Mouse (Mus musculus) MEL (cell line): ENCODE measurements around the gene Creb3. TPM values are rescaled to one million over a fixed set of nuclear protein-coding genes. Genes with fewer than 3 reads are reported as not detected.
A peak's percentile ranks its signal among the peaks of the same experiment; 100 is the strongest.

Experiments
- DNase-seq: peaks from one replicate; pipeline ENCODE4 v3.0.0; 2011; ENCODE audit warnings: low read depth, low spot score
- H3K27ac ChIP-seq: 2 replicates; pipeline ENCODE4 v1.5.1; 2012; ENCODE audit warnings: low read depth, mild to moderate bottlenecking, control low read depth, low read length, moderate library complexity; ENCODE audit not compliant: control insufficient read depth
- H3K27me3 ChIP-seq, 2 experiments: fragments of 150-350 bp in 1 of 2; sonication (generic) in 1 of 2; 2 replicates each; pipeline ENCODE4 v1.6.1; 2012; ENCODE audit warnings: low read length in 2 of 2, mild to moderate bottlenecking in 2 of 2, improper control_type of control experiment in 1 of 2, moderate library complexity in 1 of 2; ENCODE audit not compliant: insufficient read depth in 2 of 2, control insufficient read depth in 1 of 2
- H3K36me3 ChIP-seq, 2 experiments: 2 replicates each; pipeline ENCODE4 v1.6.1; 2012 to 2014; ENCODE audit warnings: low read length in 2 of 2, improper control_type of control experiment in 1 of 2, inconsistent platforms in 1 of 2, mild to moderate bottlenecking in 1 of 2; ENCODE audit not compliant: insufficient read depth in 2 of 2, control insufficient read depth in 1 of 2
- H3K4me1 ChIP-seq, 2 experiments: fragments of 150-350 bp in 1 of 2; sonication (generic) in 1 of 2; 2 replicates each; pipeline ENCODE4 v1.6.1; 2012; ENCODE audit warnings: low read length in 2 of 2, improper control_type of control experiment in 1 of 2, mild to moderate bottlenecking in 1 of 2; ENCODE audit not compliant: insufficient read depth in 2 of 2, control insufficient read depth in 1 of 2
- H3K4me3 ChIP-seq, 2 experiments: fragments of 150-350 bp in 1 of 2; sonication (generic) in 1 of 2; 2 replicates each; pipeline ENCODE4 v1.5.1; 2012; ENCODE audit warnings: low read depth in 2 of 2, low read length in 2 of 2, mild to moderate bottlenecking in 2 of 2, moderate library complexity in 2 of 2, control low read depth in 1 of 2, improper control_type of control experiment in 1 of 2; ENCODE audit not compliant: control insufficient read depth in 1 of 2, insufficient read depth in 1 of 2
- H3K79me2 ChIP-seq: 2 replicates; pipeline ENCODE4 v1.6.1; 2012; ENCODE audit warnings: mild to moderate bottlenecking, low read length, moderate library complexity; ENCODE audit not compliant: control insufficient read depth, poor library complexity, insufficient read depth
- H3K9ac ChIP-seq: 2 replicates; pipeline ENCODE4 v1.6.1; 2012; ENCODE audit warnings: low read depth, mild to moderate bottlenecking, control low read depth, low read length, moderate library complexity; ENCODE audit not compliant: control insufficient read depth, poor library complexity, severe bottlenecking
- H3K9me3 ChIP-seq: fragments of 150-350 bp; sonication (generic); replicated peaks from 2 replicates; pipeline ENCODE4 v1.6.1; 2012; ENCODE audit warnings: mild to moderate bottlenecking, low read length, improper control_type of control experiment, moderate library complexity; ENCODE audit not compliant: insufficient read depth
- CHD1 ChIP-seq: IDR thresholded peaks from 2 replicates; pipeline ENCODE4 v1.6.1; 2012; ENCODE audit warnings: low read depth, mild to moderate bottlenecking, inconsistent platforms, low read length, improper control_type of control experiment
- CHD2 ChIP-seq: IDR thresholded peaks from 2 replicates; pipeline ENCODE4 v1.6.1; 2011; ENCODE audit warnings: low read length, improper control_type of control experiment
- CTCF ChIP-seq, 3 experiments: IDR thresholded peaks in 2 of 3; conservative IDR thresholded peaks in 1 of 3; 2 replicates each; pipeline ENCODE4 v1.5.1; 2011 to 2012; ENCODE audit warnings: low read length in 3 of 3, low read depth in 2 of 3, mild to moderate bottlenecking in 2 of 3, improper control_type of control experiment in 1 of 3, inconsistent platforms in 1 of 3, mixed read lengths in 1 of 3, moderate library complexity in 1 of 3; ENCODE audit not compliant: control insufficient read depth in 1 of 3, insufficient read depth in 1 of 3, poor library complexity in 1 of 3, severe bottlenecking in 1 of 3
- EP300 ChIP-seq, 2 experiments: IDR thresholded peaks; 2 replicates each; pipeline ENCODE4 v1.6.1; 2011; ENCODE audit warnings: improper control_type of control experiment in 2 of 2, low read length in 2 of 2, low read depth in 1 of 2, mild to moderate bottlenecking in 1 of 2
- GABPA ChIP-seq: IDR thresholded peaks from 2 replicates; pipeline ENCODE4 v1.6.1; 2012; ENCODE audit warnings: low read depth, mild to moderate bottlenecking, inconsistent platforms, low read length, improper control_type of control experiment, moderate library complexity
- HCFC1 ChIP-seq: IDR thresholded peaks from 2 replicates; pipeline ENCODE4 v1.6.1; 2012; ENCODE audit warnings: low read depth, mild to moderate bottlenecking, inconsistent platforms, low read length, improper control_type of control experiment, moderate library complexity
- MAFK ChIP-seq: IDR thresholded peaks from 2 replicates; pipeline ENCODE4 v1.6.1; 2011; ENCODE audit warnings: low read depth, mild to moderate bottlenecking, low read length, improper control_type of control experiment, borderline replicate concordance
- MAX ChIP-seq: IDR thresholded peaks from 2 replicates; pipeline ENCODE4 v1.6.1; 2011; ENCODE audit warnings: low read length, improper control_type of control experiment
- MEF2A ChIP-seq: IDR thresholded peaks from 2 replicates; pipeline ENCODE4 v1.6.1; 2014; ENCODE audit warnings: low read depth, mild to moderate bottlenecking, inconsistent platforms, low read length, improper control_type of control experiment; ENCODE audit not compliant: poor library complexity, insufficient replicate concordance, severe bottlenecking; ENCODE audit errors: extremely low read depth
- MXI1 ChIP-seq: IDR thresholded peaks from 2 replicates; pipeline ENCODE4 v1.6.1; 2011; ENCODE audit warnings: mild to moderate bottlenecking, low read depth, low read length, improper control_type of control experiment
- MYB ChIP-seq: IDR thresholded peaks from 2 replicates; pipeline ENCODE4 v1.6.1; 2011; ENCODE audit warnings: mild to moderate bottlenecking, low read depth, low read length, improper control_type of control experiment
- NRF1 ChIP-seq: IDR thresholded peaks from 2 replicates; pipeline ENCODE4 v1.6.1; 2014; ENCODE audit warnings: low read depth, mild to moderate bottlenecking, inconsistent platforms, low read length, improper control_type of control experiment, moderate library complexity; ENCODE audit not compliant: poor library complexity, insufficient read depth, severe bottlenecking
- POLR2AphosphoS5 ChIP-seq: IDR thresholded peaks from 2 replicates; pipeline ENCODE4 v1.6.1; 2012; ENCODE audit warnings: low read depth, borderline replicate concordance, mild to moderate bottlenecking, inconsistent platforms, low read length, moderate library complexity, mixed read lengths
- RAD21 ChIP-seq: IDR thresholded peaks from 2 replicates; pipeline ENCODE4 v1.6.1; 2011; ENCODE audit warnings: mild to moderate bottlenecking, low read depth, low read length, improper control_type of control experiment
- SIN3A ChIP-seq: IDR thresholded peaks from 2 replicates; pipeline ENCODE4 v1.6.1; 2012; ENCODE audit warnings: low read length, improper control_type of control experiment, inconsistent platforms
- TBP ChIP-seq: IDR thresholded peaks from 2 replicates; pipeline ENCODE4 v1.8.0; 2011; ENCODE audit warnings: low read depth, low read length, improper control_type of control experiment
- TCF12 ChIP-seq: IDR thresholded peaks from 2 replicates; pipeline ENCODE4 v1.6.1; 2014; ENCODE audit warnings: low read depth, mild to moderate bottlenecking, inconsistent platforms, low read length, improper control_type of control experiment, moderate library complexity
- USF2 ChIP-seq, 2 experiments: IDR thresholded peaks; 2 replicates each; pipeline ENCODE4 v1.6.1; 2011 to 2012; ENCODE audit warnings: improper control_type of control experiment in 2 of 2, low read length in 2 of 2, borderline replicate concordance in 1 of 2, inconsistent platforms in 1 of 2, low read depth in 1 of 2, mild to moderate bottlenecking in 1 of 2; ENCODE audit not compliant: insufficient read depth in 1 of 2
- ZKSCAN1 ChIP-seq: IDR thresholded peaks from 2 replicates; pipeline ENCODE4 v1.6.1; 2012; ENCODE audit warnings: low read depth, mild to moderate bottlenecking, inconsistent platforms, low read length, improper control_type of control experiment, moderate library complexity
- polyA plus RNA-seq, 2 experiments: library from polyadenylated mRNA; stranded (reverse) in 1 of 2; unstranded in 1 of 2; fragments of >175 nt in 1 of 2; fragments of >200 nt in 1 of 2; gene quantifications; 2 replicates each; pipeline versions ENCODE4 v1.2.1 to v1.2.4; 2012; ENCODE audit warnings: low replicate concordance in 2 of 2, low read depth in 1 of 2; ENCODE audit not compliant: insufficient read length in 2 of 2, insufficient read depth in 1 of 2, missing spikeins in 1 of 2
- total RNA-seq: library from RNA; depleted of rRNA; stranded (reverse); fragments of 300-350 nt; gene quantifications from 2 replicates; pipeline ENCODE4 v1.2.3, GENCODE M21; 2012

Gene Creb3
- total and polyA plus RNA-seq, 3 experiments, result 17.1 to 21.3 TPM; not detected in 1

GRCm38 (mm10) chr4:43560243-43560611, 1.9 kb upstream of the Creb3 start (continued):
- no peak for TF ChIP-seq MEF2A
- TF ChIP-seq, all 39 proteins: peak for 5

GRCm38 (mm10) chr4:43560976-43561375, 1.2 kb upstream of the Creb3 start:
- Histone ChIP-seq H3K9ac (peak overlapping the region; percentile 92), H3K9me3 (no peaks in the 10 kb centered on the region), H3K4me1 (peaks cover 26 to 54% of the 10 kb centered on the region in 2 experiments), H3K27ac (peak overlapping the region; percentile 99), H3K79me2 (peaks cover 52% of the 10 kb centered on the region)
- peak; percentile 49 for DNase-seq
- no peak for TF ChIP-seq CTCF (IDR thresholded peaks at IDR 0.05 in 2 of 3, conservative IDR thresholded peaks at IDR 0.05 in 1 of 3; ENCODE audit: control insufficient read depth in 1 of 3, insufficient read depth in 1 of 3, low read depth in 2 of 3, low read length in 3 of 3, poor library complexity in 1 of 3, severe bottlenecking in 1 of 3)
- 0 out of 2 replicates have a peak, but pooled peaks have one; percentile 2 for TF ChIP-seq MXI1
- TF ChIP-seq, all 39 proteins: peak for 1
- Histone ChIP-seq H3K36me3 (peaks cover 0 to 47% of the 10 kb centered on the region in 2 experiments; a peak in 2 of 4 replicates), H3K4me3 (peak overlapping the region; percentile 81 to 92), H3K27me3 (no peaks in the 10 kb centered on the region)

GRCm38 (mm10) chr4:43561436-43561996, 616 bp upstream of the Creb3 start:
- DNase-seq, result peak; percentile 66
- H3K36me3 ChIP-seq, result peaks cover 0 to 43% of the 10 kb centered on the region in 2 experiments; a peak in 2 of 4 replicates
- peaks cover 26 to 49% of the 10 kb centered on the region in 2 experiments for H3K4me1 ChIP-seq
- peak overlapping the region; percentile 92 for H3K9ac ChIP-seq
- no peaks in the 10 kb centered on the region for H3K9me3 ChIP-seq
- H3K27ac ChIP-seq, result peak overlapping the region; percentile 99
- TF ChIP-seq GABPA, result no peak
- 0 out of 2 replicates have a peak, but pooled peaks have one; percentile 17 for TF ChIP-seq TBP
- TF ChIP-seq EP300 (IDR thresholded peaks at IDR 0.05; ENCODE audit: low read depth in 1 of 2, low read length in 2 of 2), result peak in 1 of 2 experiments; percentile 4; a peak in 1 of 4 replicates
- peaks cover 50% of the 10 kb centered on the region for H3K79me2 ChIP-seq
- no peaks in the 10 kb centered on the region for H3K27me3 ChIP-seq
- peak overlapping the region; percentile 81 to 92 for H3K4me3 ChIP-seq

GRCm38 (mm10) chr4:43562769-43563600, 853 bp downstream of the Creb3 start:
- Histone ChIP-seq H3K27me3 (no peaks in the 10 kb centered on the region), H3K27ac (peak overlapping the region; percentile 61), H3K9me3 (no peaks in the 10 kb centered on the region), H3K9ac (peak overlapping the region; percentile 67), H3K36me3 (peaks cover 0 to 32% of the 10 kb centered on the region in 2 experiments; a peak in 2 of 4 replicates), H3K4me1 (peaks cover 22 to 38% of the 10 kb centered on the region in 2 experiments), H3K79me2 (peaks cover 39% of the 10 kb centered on the region), H3K4me3 (peak overlapping the region; percentile 82)
- peak; percentile 65 for DNase-seq
- TF ChIP-seq POLR2AphosphoS5, result no peak
- TF ChIP-seq MYB, result no peak
- TF ChIP-seq SIN3A, result no peak
- TF ChIP-seq MXI1, result peak; percentile 31; the same call in 1 of the 2 replicates
- TF ChIP-seq HCFC1, result peak; percentile 18; the same call in 1 of the 2 replicates
- no peak for TF ChIP-seq CHD2
- peak; percentile 68; the same call in 1 of the 2 replicates for TF ChIP-seq MAX
- TF ChIP-seq EP300 (IDR thresholded peaks at IDR 0.05; ENCODE audit: low read depth in 1 of 2, low read length in 2 of 2), result no peak
- no peak for TF ChIP-seq RAD21
- TF ChIP-seq TCF12, result no peak
- TF ChIP-seq USF2 (IDR thresholded peaks at IDR 0.05; ENCODE audit: borderline replicate concordance in 1 of 2, insufficient read depth in 1 of 2, low read depth in 1 of 2, low read length in 2 of 2), result no peak
- no peak for TF ChIP-seq CHD1
- no peak for TF ChIP-seq MAFK
- TF ChIP-seq ZKSCAN1, result no peak
- TF ChIP-seq NRF1, result no peak
- no peak for TF ChIP-seq TBP
